Mouse (Mus musculus): ENCODE data around the gene Glis3. TPM values are rescaled to one million over a fixed set of nuclear protein-coding genes. Genes with fewer than 3 reads are reported as not detected.

The Glis3 gene
- total and polyA plus RNA-seq, 3 experiments, result 6.1 to 12.4 (median 9.3) TPM

GRCm38 (mm10) chr19:28382168-28382911, 297.5 kb downstream of the Glis3 start:
- DNase-seq, result no peak

DNA sequence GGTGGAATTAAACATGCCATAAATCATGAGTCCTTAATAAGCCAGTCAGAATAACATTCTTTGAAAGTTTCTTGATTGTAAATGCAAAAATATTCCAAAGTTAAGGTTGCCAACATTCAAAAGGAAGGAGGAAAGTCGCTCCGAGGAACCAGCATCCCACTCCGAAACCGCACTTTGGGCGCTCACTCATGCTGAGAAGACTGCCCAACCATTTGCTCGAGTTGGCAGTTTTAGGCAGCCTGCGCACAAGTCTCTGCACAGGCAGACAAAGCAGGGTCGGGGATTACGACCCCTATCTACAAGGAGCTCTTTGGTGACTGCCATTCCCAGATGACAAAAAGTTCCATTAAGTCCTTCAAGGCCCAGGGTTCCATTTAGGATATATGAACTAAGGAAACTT, 298.4 kb downstream of the Glis3 start:
- no peak for DNase-seq

GRCm38 (mm10) chr19:28380691-28381262, 299.1 kb downstream of the Glis3 start:
- peak; percentile 9 for DNase-seq

DNA sequence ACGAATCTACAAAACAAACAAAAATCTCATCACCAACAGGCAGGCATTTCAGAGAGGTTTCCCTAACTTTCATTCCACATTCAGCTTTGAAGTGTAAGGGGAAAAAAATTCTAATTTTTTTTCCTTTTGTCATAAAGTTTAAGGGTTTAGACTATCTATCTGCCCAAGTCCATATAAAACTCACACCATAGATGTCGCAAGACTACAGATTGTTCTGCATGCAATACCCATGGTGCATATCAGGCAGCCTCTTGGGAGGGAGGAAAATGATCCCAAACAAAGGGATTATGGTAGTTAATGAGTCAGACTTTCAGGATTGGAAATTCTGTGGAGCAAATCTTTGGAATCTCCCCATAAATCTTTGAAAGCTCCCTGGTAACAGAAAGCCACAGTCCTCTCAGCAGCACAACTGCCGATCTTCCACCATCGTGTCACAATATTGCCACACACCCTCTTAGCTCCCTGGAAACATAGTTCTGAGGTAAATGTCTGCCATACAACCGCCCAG, 302.0 kb downstream of the Glis3 start:
- no peak for DNase-seq

GRCm38 (mm10) chr19:28376401-28376800, 303.5 kb downstream of the Glis3 start:
- no peak for DNase-seq

GRCm38 (mm10) chr19:28375746-28376145, 304.1 kb downstream of the Glis3 start:
- DNase-seq, result no peak

- no peak for DNase-seq
These were observed 305.4 kb downstream of the Glis3 start for GRCm38 (mm10) chr19:28374524-28374923.

- no peak for DNase-seq
These were observed 311.7 kb downstream of the Glis3 start for GRCm38 (mm10) chr19:28368215-28368614.

- DNase-seq, result no peak
These were observed 312.6 kb downstream of the Glis3 start for GRCm38 (mm10) chr19:28367274-28367673.

- no peak for DNase-seq
These were observed 313.1 kb downstream of the Glis3 start for GRCm38 (mm10) chr19:28366766-28367165.

DNA sequence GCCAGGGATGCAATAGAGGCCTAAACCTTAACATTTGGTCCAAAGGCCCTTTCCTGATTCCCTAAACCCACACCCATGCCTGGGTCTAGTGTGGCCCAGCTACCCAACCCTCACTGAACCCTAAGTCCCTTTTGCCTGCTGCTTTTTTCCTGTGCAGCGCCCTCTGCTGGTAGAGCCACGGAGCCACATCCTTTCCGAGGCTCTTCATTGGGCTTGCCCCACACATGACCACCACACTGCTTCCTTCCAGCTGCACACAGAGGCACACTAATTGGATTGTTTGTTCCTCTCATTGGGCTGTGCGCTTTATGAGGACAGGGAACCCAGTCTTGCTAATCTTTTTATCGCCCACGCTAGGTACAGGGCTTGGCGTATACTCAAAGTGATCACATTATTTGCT, 314.0 kb downstream of the Glis3 start:
- DNase-seq, result peak; percentile 43

- no peak for DNase-seq
These were observed 319.0 kb downstream of the Glis3 start for GRCm38 (mm10) chr19:28360884-28361283.

DNA sequence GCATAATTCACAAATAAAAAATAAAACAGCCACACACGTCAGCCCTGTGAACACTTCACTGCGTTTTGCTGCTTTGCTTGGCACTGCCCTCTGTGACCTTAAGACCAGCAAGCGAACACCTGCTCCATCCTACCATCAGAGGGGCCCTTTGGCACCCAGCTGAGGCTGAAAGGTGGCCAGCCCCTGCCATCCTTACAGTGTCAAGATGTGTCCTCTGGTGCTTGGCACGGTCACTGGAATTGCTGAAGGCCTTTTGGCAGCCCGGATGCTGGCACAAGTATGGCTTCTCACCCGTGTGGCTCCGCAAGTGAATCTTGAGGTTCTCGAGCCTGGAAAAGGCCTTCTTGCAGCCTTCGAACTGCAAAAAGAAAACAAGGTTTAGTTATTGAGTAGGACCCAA, 322.3 kb downstream of the Glis3 start:
- DNase-seq, result no peak

DNA sequence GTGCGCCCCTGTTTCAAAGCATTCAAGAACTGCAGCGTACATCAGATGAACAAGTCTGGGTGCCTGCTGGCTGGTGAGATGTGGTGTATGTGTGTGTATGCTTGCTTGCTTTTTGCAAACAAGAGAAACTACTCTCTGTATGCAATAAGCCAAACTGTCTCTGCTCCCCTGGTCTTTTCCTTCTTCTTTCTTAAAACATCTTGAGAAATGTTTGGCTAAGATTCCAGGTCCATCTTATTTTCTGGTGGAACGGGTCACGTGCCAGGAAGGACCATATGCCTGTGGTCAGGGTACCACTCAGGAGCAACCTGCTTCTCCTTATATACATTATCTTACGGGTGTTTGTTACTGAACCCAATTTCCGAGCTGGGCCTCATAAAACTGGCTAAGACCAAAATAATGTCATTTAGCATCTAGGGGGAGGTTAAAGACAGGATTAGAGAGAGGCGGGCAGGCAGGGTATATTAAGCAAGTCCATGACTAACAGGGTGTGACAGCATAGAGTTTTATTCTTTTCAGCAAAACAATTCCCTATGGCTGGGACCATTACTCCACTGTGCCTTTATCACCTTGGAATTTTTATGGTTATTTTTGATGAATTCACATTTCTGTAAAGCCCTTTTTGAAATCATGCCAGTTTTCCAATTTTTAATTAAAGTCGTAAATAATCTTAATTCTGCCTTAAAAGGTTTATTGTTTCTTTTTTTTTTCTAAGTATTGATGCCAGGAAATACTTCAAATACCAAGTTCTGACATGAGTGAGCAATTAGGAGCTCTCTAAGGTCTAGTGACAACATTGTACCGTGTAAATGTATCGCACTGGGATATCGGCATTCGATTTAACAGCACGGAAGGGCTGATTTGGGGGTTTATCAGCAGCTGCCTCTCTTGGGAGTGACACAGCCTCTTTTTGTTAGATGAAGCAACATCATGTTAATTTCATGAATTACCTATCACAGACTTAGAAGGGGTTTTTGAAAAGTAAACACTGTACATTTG, 328.5 kb downstream of the Glis3 start:
- DNase-seq, result no peak

GRCm38 (mm10) chr19:28347080-28347825, 332.6 kb downstream of the Glis3 start:
- peak; percentile 66 for DNase-seq

DNA sequence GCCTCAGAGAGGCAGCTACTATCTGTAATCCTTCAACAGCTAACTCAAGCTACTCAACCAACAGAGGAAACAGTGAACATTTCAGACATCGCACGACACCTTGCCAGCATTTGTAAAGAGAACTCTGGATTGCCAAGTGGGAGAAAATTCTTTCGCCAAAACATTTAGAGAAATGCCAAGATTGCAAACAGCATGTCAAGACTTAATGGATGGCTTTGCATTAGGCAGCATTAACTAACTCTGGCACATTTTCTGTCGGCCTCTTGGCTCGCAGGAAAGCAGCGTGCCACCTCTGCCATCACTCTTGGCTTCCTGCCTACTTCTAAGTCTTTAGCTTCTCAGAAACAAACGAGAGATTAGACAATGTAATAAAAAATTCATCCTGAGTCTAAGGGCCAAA, 336.2 kb downstream of the Glis3 start:
- no peak for DNase-seq

DNA sequence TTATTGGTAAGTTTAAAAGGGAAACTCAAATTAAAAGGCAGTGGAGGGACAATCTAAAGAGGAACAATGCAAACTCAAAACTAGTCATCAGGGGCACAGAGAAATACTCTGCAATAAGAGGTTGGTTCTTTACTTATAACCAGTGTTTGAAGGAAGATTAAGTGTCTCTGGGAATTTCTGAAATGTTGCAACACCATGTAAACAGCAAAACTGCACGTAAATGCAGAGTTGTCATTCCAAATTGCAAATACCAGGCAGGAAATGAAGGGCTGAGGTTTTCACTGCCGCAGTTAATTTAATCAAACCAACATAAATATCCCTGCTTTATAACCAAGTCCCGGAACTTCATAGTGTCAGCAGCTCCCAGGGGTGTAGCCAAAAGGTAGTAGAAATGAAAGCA, 342.3 kb downstream of the Glis3 start:
- DNase-seq, result no peak

GRCm38 (mm10) chr19:28336651-28337510, 343.0 kb downstream of the Glis3 start:
- DNase-seq, result no peak

- DNase-seq, result no peak
These were observed 344.0 kb downstream of the Glis3 start for GRCm38 (mm10) chr19:28335890-28336289.

- no peak for DNase-seq
These were observed 346.7 kb downstream of the Glis3 start for GRCm38 (mm10) chr19:28333007-28333766.
